Mouse (Mus musculus) naive thymus-derived CD4-positive, alpha-beta T cell, adult 2 months (primary cell): ENCODE results near the gene Med24.
A peak's percentile ranks its signal among the peaks of the same experiment; 100 is the strongest.

Experiments
- DNase-seq: peaks from one replicate; pipeline ENCODE4 v3.0.0-alpha.2; 2011; ENCODE audit warnings: low read depth

Med24 gene

DNA sequence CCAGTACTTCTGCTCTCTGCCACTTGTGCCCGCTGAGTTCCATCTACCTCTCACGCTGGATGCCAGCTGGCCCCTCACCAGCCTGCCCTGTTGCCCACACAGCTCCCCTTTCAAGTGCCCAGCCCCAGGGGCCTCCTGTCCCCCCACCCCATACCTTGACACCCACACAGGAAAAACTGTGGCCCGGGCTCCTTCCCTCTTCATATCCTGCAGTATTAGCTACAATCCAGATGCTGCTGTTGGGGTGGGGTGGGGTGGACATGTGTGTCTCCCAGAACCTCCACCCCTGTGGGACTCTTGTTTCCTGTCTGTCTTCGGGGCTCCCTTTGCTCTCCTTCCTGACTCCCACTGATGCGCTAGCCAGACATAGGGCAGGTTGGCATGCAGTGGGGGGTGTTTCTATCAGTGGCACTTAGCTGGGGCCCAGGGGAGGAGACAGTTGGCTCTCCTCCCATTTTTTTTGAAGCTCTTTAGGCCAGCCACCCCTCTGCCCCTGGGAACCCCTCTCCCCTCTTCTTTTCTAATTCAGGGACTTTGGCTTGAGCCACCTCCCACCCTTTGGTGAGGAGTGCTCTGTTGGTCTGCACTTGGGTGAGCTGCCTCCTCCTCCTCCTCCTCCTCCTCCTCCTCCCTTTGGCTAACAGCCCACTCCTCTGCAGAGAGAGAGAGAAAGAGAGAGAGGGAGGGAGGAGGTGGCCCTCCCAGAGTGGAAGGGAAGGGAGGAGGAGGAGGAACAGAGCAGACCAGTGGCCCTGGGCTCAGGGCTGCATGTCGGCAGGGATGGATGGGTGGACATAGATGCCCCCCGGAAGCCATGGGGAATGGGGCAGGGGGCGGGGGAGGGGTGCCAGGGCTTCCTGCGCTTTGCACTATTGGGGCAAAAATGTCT is 36.4 kb upstream of the Med24 start:
- no peak for DNase-seq

DNA sequence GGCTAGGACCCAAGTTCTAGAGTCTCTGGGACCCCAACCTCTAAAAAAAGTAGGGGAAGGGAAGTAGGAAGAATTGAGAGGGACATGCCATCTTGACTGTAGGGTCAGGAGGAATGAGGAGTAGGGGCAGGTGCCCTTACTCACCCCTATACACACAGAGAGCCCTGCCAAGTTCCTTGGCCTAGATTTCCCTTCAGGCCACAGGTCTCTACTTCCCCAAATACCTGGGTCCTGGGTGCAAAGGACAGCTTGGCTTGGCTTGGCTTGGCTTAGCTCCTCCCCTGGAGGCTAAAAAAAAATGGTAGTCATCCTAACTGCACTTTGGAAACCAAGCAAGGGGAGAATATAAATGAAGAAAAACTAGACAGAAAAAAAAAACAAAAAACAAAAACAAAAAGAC is 35.5 kb upstream of the Med24 start:
- DNase-seq, result no peak

DNA sequence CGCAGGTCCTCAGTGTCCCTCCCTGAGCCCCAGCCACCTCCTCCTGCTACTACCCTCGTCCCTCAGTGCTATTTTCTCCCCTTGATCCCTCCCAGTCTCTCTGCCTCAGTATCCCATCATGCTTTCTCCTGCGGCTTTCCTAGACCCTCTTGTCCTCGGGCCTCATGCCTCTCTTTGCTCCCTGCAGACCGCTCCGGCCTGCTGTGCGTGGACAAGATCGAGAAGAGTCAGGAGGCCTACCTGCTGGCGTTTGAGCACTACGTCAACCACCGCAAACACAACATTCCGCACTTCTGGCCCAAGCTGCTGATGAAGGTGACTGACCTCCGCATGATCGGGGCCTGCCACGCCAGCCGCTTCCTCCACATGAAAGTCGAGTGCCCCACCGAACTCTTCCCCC is 34.9 kb upstream of the Med24 start:
- DNase-seq, result no peak

DNA sequence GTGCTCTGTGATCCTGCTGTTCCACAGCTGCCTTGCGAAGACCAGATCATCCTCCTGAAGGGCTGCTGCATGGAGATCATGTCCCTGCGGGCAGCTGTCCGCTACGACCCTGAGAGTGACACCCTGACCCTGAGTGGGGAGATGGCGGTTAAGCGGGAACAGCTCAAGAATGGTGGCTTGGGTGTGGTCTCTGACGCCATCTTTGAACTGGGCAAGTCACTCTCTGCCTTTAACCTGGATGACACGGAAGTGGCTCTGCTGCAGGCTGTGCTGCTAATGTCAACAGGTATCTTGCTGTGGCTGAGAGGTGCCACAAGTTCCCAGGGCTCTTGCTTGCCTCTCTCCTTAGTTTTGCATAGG is 34.2 kb upstream of the Med24 start:
- DNase-seq, result no peak

DNA sequence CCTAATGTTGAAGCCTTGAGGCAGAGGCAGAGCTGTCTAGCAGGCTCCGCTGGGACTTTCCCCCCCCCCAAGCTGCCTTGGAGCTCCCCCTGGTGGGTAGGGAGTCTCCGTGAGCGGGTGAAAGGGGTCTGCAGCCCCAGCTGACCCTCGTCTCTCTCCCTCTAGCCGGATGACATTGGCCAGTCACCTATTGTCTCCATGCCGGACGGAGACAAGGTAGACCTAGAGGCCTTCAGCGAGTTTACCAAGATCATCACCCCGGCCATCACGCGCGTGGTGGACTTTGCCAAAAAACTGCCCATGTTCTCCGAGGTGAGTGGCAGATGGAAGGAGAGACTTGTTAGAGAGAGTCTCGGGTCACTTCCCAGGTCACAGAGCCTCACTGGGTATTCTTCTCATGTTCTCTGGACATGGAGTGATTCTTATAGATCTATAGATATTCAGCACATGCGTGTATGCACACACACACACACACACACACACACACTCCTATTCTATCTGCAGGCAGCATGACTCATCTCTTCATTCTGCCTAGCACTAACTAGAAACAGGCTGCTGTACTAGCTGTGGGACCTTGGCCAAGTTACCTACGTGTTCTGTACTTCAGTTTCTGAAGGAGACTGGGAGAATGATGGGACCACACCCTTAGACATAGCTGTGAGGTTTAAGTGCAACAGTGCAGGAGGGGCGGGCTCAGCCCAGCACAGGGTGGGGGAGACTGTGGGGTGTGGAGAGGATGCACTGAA is 33.7 kb upstream of the Med24 start:
- no peak for DNase-seq

DNA sequence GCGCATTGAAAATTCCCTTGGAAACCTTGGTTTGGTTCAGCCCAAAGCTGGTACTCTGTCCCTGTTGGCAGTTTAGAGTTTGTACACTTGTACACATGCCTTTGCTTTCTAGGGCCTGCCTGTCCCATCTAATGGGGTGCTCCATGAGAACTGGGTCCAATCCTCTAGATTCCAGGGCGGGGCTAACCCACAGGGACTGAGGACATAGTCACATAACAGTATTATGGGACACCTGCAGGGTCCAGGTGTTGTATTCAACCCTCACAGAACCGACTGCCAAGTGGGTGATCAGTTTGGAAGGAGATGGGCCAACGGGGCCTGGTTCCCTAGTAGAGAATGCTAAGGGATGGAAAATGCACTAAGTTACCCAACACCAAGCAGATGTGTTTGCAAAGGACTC is 32.7 kb upstream of the Med24 start:
- DNase-seq, result no peak

DNA sequence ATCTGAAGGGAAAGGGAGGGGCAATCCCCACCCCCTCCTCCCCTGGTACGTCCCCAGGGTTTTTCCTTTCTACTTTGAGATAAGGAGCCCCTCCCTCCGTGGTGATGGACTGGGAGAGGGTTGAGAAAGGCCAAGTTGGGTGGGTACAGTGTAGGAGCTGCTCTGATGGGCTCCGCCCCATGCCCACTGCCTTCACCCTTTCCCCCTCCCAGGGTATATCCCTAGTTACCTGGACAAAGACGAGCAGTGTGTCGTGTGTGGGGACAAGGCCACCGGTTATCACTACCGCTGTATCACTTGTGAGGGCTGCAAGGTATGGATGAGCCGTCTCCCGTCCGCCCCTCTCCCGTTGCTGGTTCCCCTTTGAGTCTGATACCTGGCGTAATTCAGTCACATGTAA is 27.5 kb upstream of the Med24 start:
- no peak for DNase-seq

DNA sequence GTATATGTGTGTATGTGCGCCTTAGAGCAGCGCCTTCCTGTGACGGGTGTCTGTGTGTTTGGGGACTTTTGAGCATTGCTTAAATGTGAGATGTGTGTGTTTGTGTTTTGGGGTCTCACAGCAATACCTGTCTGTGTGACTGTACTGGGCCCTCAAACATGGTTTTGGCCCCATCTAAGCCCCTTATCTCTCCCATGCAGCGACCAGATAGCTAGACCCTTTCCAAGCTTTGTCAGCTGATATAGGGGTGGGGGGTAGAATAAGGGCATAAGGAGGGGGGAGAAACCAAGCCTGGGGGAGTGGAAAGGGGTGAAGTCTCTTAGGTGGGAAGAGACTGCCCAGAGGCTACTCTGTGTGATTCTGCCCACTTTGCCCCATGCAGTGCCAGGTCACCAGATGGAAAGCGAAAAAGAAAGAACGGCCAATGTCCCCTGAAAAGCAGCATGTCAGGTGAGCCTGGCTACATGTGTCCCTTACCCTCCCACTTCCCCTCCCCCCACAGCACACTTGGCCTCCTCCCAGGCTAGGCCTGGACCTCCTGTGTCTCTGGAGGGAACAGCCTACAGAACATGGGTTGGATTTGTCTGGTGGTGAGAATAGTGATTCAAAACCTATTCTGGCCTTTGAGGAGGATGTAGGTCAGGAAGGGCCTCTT is 26.6 kb upstream of the Med24 start:
- DNase-seq, result no peak

DNA sequence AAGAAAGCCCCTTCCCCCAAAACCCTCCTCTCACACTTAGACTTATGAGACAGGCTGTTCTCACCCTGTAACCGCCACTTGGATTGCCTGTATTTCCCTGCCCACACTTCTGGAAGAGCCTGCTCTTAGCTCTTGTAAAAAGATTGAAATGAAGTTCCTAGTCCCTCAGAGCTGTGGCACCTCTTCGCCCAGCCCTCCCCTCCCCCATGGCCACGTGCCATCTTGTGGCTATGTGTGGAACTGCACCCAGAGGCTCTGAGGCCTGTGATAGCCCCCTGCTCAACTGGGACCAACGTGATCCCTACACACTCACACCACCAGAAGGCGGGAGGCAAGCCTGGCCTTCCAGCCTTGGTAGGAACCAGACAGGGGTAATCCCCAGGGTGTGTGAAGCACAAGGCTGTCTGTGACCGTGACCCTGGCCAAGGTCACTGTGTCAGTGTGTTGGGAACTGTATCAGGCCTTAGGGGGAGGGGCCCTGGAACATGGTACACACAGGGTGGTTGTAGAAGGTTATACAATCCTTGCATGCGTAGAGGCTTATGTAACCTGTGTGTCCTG is 25.5 kb upstream of the Med24 start:
- peak; percentile 90 for DNase-seq

DNA sequence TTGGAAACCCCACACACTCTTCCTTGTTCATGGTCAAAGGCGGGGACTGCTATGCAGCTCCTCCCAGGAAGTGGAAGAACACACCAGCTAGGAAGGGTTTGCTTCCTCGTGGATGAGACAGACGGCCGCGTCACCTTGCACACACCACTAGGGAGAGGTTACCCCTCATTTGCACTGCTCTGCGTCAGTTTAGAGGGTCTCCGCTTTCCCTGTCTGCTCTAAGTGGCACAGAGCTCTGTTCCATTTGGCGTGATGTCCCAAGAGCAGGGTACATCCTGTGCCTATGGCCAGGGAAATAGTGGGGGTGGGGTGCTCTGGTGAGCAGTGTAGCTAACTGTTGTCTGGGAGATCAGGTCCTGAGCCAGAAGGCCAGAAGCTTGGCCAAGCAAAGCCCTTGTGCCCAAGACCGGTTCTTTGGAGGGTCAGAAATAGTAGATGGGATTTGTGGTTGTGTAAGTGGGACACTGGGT is 25.0 kb upstream of the Med24 start:
- no peak for DNase-seq

DNA sequence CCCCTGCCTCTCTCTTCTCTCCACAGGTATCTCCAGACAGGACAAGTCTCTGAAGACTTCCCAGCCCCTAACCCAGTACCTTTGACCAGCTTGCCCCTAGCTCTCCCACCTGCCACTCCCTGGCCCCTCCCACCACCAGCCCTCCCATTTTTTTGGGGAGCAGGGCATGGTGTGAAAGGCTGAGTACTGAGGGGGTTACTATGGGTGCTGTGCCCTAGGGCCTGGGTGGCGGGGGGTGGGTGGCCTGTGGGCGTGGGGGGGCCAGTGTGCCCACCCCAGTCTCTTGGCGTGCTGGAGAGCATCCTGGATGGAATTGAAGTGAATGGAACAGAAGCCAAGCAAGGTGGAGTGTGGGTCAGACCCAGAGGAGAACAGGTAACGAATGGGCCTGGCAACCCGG is 24.0 kb upstream of the Med24 start:
- DNase-seq, result no peak

DNA sequence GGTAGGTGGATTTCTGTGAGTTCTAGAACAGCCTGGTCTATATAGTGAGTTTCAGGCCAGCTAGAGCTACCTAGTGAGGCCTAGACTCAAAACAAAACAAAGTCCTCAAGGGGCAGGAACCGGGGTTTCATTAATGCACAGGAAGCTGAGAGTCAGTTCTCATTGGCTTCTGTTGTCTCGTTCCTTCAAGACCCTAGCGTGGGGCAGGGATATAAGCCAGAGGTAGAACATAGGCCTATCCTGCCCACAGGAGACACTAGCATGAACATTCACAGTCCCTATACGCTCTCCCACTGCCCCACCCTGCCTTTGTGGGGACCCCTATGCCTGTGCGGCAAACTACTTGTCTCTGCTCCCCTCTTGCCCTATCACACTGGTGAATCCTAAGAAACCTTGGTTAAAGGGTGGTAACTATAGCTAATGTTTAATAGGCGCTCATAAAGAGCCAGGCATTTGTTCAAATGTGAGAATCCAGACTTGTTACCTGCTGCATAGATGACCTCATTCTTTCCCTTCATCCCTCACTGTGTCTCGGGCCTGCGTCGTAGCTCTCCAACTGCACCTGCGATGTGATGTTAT is 23.4 kb upstream of the Med24 start:
- no peak for DNase-seq

DNA sequence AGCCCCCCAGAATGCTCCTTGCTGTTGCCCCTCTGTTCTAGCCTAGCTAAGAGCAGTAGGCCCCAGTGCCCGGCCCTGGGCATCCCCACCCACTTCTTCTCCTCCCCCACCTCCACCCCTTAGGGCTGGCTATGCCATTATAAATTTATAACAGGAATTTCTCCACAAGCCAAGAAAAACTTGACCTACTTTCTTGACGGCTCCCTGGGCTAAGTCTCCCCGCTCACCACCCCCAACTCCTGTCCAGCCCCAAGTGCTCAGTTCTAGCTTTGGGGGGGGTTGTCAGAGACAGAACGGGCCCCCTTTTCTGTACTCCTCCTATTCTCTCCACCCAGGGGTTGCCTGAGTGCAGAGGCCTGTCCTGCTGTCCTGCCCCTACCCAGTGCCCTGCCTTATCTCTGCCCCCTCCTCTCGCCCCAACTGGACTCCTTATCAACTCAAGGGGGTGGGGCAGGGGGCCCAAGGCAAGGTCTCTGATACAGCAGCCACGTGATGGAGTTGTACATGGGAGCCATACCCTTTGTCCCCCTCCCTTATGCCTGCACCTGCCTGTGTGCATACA is 22.1 kb upstream of the Med24 start:
- DNase-seq, result no peak

DNA sequence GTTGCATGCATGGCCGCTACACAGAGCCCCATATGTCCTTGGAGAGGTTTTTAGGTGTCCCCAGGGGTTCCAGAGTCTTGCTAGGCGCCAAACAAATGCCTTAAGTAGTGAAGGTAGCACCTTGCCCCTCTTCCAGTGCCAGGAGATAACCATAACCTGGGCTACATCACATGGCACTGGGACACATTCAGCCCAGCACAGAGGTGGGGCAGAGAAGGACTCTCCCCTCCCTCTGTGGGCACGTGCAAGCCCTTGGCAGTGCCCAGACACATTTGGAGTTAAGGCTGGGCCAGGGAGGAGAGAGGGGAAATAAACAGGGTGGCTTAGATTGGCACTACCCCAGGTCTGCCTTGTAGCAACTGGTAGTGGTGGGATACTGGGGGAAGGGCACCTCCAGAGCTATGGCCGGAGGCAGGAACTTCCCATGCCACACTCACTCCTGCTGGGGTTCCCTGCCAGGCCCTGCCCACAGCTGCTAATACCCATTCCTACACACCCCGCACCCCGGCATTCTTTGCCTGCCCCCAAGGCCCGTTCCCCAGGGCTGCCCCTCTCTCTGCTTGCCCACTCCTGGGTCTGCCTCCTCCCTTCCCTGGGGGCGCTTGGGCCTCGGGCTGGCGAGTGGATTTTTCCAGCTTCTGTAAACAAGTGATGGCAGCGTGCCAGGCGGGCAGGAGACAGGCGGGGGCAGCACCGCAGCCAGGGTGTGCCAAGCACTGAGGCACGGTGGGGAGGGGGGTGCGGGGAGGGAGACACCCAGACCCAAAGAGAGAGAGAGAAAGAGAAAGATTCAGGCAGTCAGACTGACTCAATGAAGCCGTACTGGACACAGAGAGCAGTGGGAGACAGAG is 21.3 kb upstream of the Med24 start:
- no peak for DNase-seq

DNA sequence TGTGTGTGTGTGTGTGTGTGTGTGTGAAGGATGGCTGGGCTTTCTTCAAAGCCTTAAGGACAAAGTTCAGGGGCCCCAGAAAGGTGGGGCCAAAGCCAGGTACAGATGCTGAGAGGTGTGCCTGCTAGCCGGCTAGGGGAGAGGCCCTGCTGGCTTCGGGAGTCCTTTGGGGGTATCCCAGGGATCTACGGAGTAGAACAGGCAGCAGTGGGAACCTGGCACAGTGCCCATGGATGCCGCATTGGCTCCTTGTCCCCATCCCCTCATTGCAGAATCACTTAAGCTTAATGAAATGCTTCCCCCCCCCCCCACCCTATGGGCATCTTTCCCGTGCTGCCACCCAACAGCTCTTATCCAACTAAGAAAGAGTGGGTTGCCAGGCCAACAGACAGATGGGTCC is 20.5 kb upstream of the Med24 start:
- DNase-seq, result no peak

DNA sequence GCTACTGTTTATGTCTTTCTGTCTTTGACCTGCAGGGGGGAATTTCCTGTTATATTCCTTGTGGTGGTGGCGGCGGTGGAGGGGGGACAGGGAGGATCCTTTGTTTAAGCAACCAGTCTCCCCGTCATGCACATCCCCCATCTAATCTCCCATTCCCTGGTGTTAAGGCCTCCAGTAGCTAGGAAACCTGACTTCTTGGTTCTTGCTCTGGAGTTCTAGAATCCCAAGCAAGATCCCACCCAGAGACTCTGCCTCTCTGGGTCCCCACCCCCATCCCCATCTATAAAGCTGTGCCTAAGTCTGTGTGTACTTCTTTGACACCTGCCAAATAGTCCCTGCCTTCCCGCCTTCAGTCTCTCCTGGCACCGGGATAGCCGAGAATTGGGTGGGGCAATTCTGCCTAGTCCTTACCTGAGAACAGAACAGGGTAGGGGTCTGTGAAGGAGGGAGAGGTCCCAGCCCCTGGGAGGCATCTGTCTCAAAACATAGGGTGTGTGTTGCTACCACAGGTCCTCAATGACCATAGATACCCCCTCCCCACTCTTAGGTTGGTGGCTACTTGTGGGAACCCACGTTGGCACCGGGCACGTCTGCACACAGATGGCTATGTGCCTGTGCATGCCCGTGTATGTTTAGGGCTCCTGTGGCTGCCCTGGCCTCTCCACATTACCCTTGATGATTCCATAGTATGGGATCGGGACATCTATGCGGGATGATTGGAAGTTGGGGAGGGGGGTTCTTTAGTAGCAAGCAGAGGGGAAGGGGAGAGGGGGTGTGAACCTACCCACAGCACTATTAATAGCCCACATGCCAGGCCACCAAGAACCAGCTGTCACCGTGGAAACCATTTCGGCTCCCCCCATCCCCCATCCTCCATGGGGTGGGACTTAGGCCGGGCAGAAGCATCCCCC is 19.5 kb upstream of the Med24 start:
- no peak for DNase-seq

DNA sequence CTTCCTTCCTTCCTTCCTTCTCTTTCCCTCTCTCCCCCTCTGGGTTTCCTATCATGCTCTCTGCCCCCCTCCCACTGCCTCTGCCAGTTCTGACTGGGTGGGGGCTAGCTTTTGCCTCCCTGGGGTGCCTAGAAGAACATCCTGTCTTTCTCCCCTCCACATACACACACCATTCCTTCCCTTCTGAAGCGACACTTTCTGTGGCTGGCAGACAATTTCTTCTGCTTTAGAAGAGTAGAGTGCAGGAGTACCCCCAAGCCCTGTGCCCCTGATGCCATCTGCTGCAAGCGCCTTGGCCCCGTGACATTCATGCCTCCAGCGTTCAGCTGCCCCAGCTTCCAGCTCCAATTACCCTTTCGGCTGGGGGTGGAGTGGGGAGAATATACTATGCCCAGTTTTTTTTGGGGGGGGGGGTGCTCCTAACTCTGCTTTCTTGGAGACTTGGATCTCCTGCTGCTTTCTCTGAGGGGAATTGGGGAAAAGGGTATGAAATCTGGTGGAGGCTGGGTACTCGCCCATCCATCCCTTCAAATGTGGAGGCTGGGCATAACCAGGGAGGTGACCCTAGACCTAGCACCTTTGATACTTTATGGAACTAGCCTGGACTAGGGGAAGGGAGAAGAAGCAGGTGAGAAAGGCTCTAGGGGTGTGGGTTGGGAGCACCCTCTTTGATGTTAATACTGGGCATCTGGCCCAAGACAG is 18.7 kb upstream of the Med24 start:
- DNase-seq, result peak; percentile 59

DNA sequence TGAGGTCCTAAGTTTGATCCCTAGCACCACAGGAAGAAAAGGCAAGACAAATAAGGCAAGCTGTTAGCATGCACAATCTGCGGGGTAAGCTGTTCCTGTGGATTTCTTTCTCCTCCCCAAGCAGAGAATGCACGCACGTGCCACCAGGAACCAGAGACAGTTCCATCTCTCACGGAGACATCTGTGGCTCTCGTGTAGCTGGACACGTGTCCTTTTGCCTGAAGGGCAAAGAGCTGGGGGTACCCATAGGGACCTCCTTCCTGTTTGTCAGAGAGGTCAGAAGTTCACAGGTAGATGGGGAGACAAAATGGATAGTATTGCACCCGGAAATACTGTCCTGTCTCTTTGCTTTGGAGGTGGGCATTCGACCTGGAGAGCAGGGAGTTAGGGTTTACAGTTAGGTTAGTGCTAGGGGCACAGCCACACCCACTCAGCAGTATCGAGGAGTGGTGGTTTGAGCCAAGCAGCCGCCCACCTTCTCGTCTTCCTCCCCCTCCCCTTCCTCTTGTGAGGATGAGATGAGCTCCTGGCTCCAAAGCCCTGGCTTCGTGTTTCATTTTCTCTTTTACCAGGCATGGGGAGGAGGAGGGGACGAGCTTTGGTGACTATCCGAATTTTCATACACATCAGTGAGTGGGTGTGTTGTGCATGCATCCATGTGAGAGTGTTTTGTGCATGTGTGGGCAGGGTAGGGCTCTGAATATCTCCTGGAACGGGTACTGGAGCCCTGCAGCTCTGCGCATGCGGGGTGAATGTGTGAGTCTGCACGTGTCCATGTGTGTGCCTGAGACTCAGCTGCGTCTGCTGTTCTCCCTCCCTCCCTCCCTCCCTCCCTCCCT is 17.8 kb upstream of the Med24 start:
- peak; percentile 81 for DNase-seq
